Mouse (Mus musculus): Measurements from ENCODE around the gene Exd1.

DNA sequence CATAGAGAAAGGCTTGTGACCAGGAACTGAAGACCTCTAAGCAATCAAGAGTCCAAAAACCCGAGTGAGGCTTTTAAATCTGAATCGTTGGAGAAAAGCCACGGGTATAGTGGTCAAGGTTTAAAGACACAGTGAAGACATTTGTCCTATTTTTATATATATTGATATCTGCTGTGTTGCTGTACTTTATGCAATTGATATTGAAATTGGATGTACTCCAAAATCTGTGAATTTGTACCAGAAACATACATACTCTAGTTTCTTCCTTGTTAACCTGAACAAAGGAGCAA lies 889 bp upstream of the Exd1 start:
- TF ChIP-seq POLR2A (IDR thresholded peaks at IDR 0.05; ENCODE audit: low read depth, low read length) (no peak), CTCF (IDR thresholded peaks at IDR 0.05; ENCODE audit: extremely low read depth, insufficient read depth, insufficient read length, insufficient replicate concordance) (no peak)
